Mouse (Mus musculus) stomach, embryonic 16.5 days (tissue): Measurements from ENCODE around the gene Olfr994. TPM values are rescaled to one million over a fixed set of nuclear protein-coding genes. Genes with fewer than 3 reads are reported as not detected.

Experiments used
- ATAC-seq: fragments of 200-750 bp; cut with Nextera tagmentation; 2 replicates; pipeline ENCODE4 v1.8.0; 2017; ENCODE audit warnings: moderate number of reproducible peaks, moderate TSS enrichment; ENCODE audit not compliant: insufficient read depth, low FRiP score
- H3K27ac ChIP-seq: fragments of 300-500 bp; sonication (generic); 2 replicates; pipeline ENCODE4 v1.5.1; 2014; ENCODE audit warnings: low read length
- H3K27me3 ChIP-seq: fragments of 300-500 bp; sonication (generic); 2 replicates; pipeline ENCODE4 v1.6.1; 2014; ENCODE audit warnings: low read length, control low read depth, mixed read lengths; ENCODE audit not compliant: control insufficient read depth, insufficient read depth
- H3K36me3 ChIP-seq: fragments of 300-500 bp; sonication (generic); 2 replicates; pipeline ENCODE4 v1.6.1; 2014; ENCODE audit warnings: low read length; ENCODE audit not compliant: control insufficient read depth, insufficient read depth
- H3K4me1 ChIP-seq: fragments of 300-500 bp; sonication (generic); 2 replicates; pipeline ENCODE4 v1.6.1; 2014; ENCODE audit warnings: low read length, control low read depth, mixed read lengths; ENCODE audit not compliant: control insufficient read depth, insufficient read depth
- H3K4me2 ChIP-seq: fragments of 300-500 bp; sonication (generic); 2 replicates; pipeline ENCODE4 v1.6.1; 2014; ENCODE audit warnings: low read depth, low read length, mixed read lengths
- H3K4me3 ChIP-seq: fragments of 300-500 bp; sonication (generic); replicated peaks from 2 replicates; pipeline ENCODE4 v1.5.1; 2014; ENCODE audit warnings: mild to moderate bottlenecking, low read length
- H3K9ac ChIP-seq: fragments of 300-500 bp; sonication (generic); 2 replicates; pipeline ENCODE4 v1.6.1; 2014; ENCODE audit warnings: low read length
- H3K9me3 ChIP-seq: fragments of 300-500 bp; sonication (generic); replicated peaks from 2 replicates; pipeline ENCODE4 v1.6.1; 2016; ENCODE audit warnings: low read length, control low read depth; ENCODE audit not compliant: control insufficient read depth
- WGBS: fragments of 180-500 bp; shearing (Covaris S2); extraction: QIAGEN DNeasy Blood & Tissue Kit; methylation state at CpG from one replicate; pipeline ENCODE4 v1.1.7; 2014; 5-methylcytosine and 5-hydroxymethylcytosine counted together
- polyA plus RNA-seq: library from polyadenylated mRNA; unstranded; fragments of >200 nt; fragmentation: Nextera tagmentation; extraction: Ambion mirVana; gene quantifications from 2 replicates; pipeline ENCODE4 v1.2.1, GENCODE M21; 2015

Gene Olfr994
- not detected in 2 replicates for polyA plus RNA-seq

- no peaks in the 10 kb centered on the region for H3K36me3 ChIP-seq
Measured at GRCm38 (mm10) chr2:85436351-85436750, at the start of gene Olfr994. Gene Olfr994 (minus strand): TSS chr2:85436451.

GRCm38 (mm10) chr2:85466801-85467325, 30.6 kb upstream of the Olfr994 start:
- Histone ChIP-seq H3K9me3 (no peaks in the 10 kb centered on the region), H3K27ac (no peak overlapping the region), H3K27me3 (no peaks in the 10 kb centered on the region), H3K36me3 (no peaks in the 10 kb centered on the region), H3K9ac (no peak overlapping the region), H3K4me3 (no peak overlapping the region), H3K4me2 (no peak overlapping the region), H3K4me1 (no peaks in the 10 kb centered on the region)
- ATAC-seq = no peak
- WGBS = 67% methylated on average over 3 of the region's 3 CpGs

More at GRCm38 (mm10) chr2:85436351-85436750, at the start of gene Olfr994:
- WGBS = 88% methylated on average over 3 of the region's 3 CpGs
- Histone ChIP-seq H3K27ac (no peak within 1 kb of the TSS), H3K4me2 (no peak within 1 kb of the TSS), H3K9me3 (no peaks in the 10 kb centered on the region), H3K9ac (no peak within 1 kb of the TSS), H3K4me1 (no peaks in the 10 kb centered on the region), H3K27me3 (no peaks in the 10 kb centered on the region), H3K4me3 (no peak within 1 kb of the TSS)
- no peak for ATAC-seq

GRCm38 (mm10) chr2:85443539-85443938, 7.3 kb upstream of the Olfr994 start, which contains the start of gene Olfr995:
Gene Olfr995 (minus strand): TSS chr2:85443639.
- Histone ChIP-seq H3K27ac (no peak within 1 kb of the TSS), H3K4me2 (no peak within 1 kb of the TSS), H3K27me3 (no peaks in the 10 kb centered on the region), H3K36me3 (no peaks in the 10 kb centered on the region), H3K9me3 (no peaks in the 10 kb centered on the region), H3K9ac (no peak within 1 kb of the TSS), H3K4me3 (no peak within 1 kb of the TSS), H3K4me1 (no peaks in the 10 kb centered on the region)
- WGBS = 29% methylated on average over 1 of the region's 1 CpGs
- ATAC-seq = no peak

GRCm38 (mm10) chr2:85442546-85442945, 6.3 kb upstream of the Olfr994 start:
- Histone ChIP-seq H3K9me3 (no peaks in the 10 kb centered on the region), H3K27me3 (no peaks in the 10 kb centered on the region), H3K4me2 (no peak overlapping the region), H3K4me3 (no peak overlapping the region), H3K9ac (no peak overlapping the region), H3K4me1 (no peaks in the 10 kb centered on the region), H3K27ac (no peak overlapping the region), H3K36me3 (no peaks in the 10 kb centered on the region)
- ATAC-seq = no peak

- no peak for ATAC-seq
- Histone ChIP-seq H3K36me3 (no peaks in the 10 kb centered on the region), H3K4me1 (no peaks in the 10 kb centered on the region), H3K4me2 (no peak overlapping the region), H3K27ac (no peak overlapping the region), H3K4me3 (no peak overlapping the region), H3K27me3 (no peaks in the 10 kb centered on the region), H3K9me3 (no peaks in the 10 kb centered on the region), H3K9ac (no peak overlapping the region)
- 74% methylated on average over 1 of the region's 1 CpGs for WGBS
Measured at GRCm38 (mm10) chr2:85425893-85426292, 10.4 kb downstream of the Olfr994 start.

- Histone ChIP-seq H3K27ac (no peak within 1 kb of the TSS), H3K4me2 (no peak within 1 kb of the TSS)
- ATAC-seq = no peak
Measured at GRCm38 (mm10) chr2:85414777-85415176, 21.5 kb downstream of the Olfr994 start, which contains the start of gene Olfr993. Gene Olfr993 (minus strand): TSS chr2:85414877.

GRCm38 (mm10) chr2:85409369-85409768, 26.9 kb downstream of the Olfr994 start, which contains the start of gene Olfr992:
Gene Olfr992 (minus strand): TSS chr2:85409469.
- Histone ChIP-seq H3K9me3 (no peaks in the 10 kb centered on the region), H3K4me3 (no peak within 1 kb of the TSS), H3K27me3 (no peaks in the 10 kb centered on the region), H3K4me1 (no peaks in the 10 kb centered on the region), H3K27ac (no peak within 1 kb of the TSS), H3K36me3 (no peaks in the 10 kb centered on the region), H3K9ac (no peak within 1 kb of the TSS), H3K4me2 (no peak within 1 kb of the TSS)
- ATAC-seq = no peak
- 34% methylated on average over 2 of the region's 2 CpGs for WGBS

More at GRCm38 (mm10) chr2:85414777-85415176, 21.5 kb downstream of the Olfr994 start, which contains the start of gene Olfr993:
- Histone ChIP-seq H3K4me1 (no peaks in the 10 kb centered on the region), H3K9ac (no peak within 1 kb of the TSS), H3K9me3 (no peaks in the 10 kb centered on the region), H3K27me3 (no peaks in the 10 kb centered on the region), H3K4me3 (no peak within 1 kb of the TSS), H3K36me3 (no peaks in the 10 kb centered on the region)

Other genes starting within 250 kb of the Olfr994 start
- 3.0 and 4.2 TPM in 2 replicates for gene Lrrc55, start 239.3 kb downstream of the Olfr994 start, polyA plus RNA-seq
- gene Olfr987, start 97.1 kb downstream of the Olfr994 start, polyA plus RNA-seq = not detected in 2 replicates
- gene Olfr988, start 73.2 kb downstream of the Olfr994 start, polyA plus RNA-seq = not detected in 2 replicates
- gene Olfr992, start 27.0 kb downstream of the Olfr994 start, polyA plus RNA-seq = not detected in 2 replicates
- gene Olfr993, start 21.6 kb downstream of the Olfr994 start, polyA plus RNA-seq = not detected in 2 replicates
- gene Olfr995, start 7.2 kb upstream of the Olfr994 start, polyA plus RNA-seq = not detected in 2 replicates
- gene 4833423E24Rik, start 82.6 kb upstream of the Olfr994 start, polyA plus RNA-seq = 19.1 and 25.6 TPM in 2 replicates
- gene Olfr996, start 142.8 kb upstream of the Olfr994 start, polyA plus RNA-seq = not detected in 2 replicates
- not detected in 2 replicates for gene Olfr998, start 152.5 kb upstream of the Olfr994 start, polyA plus RNA-seq
- not detected in 2 replicates for gene Olfr1000, start 175.5 kb upstream of the Olfr994 start, polyA plus RNA-seq
- gene Olfr1002, start 214.3 kb upstream of the Olfr994 start, polyA plus RNA-seq = not detected in 2 replicates
- not detected in 2 replicates for gene Olfr154, start 228.0 kb upstream of the Olfr994 start, polyA plus RNA-seq
- not detected in 2 replicates for gene Olfr1006, start 242.3 kb upstream of the Olfr994 start, polyA plus RNA-seq